Mouse (Mus musculus) limb, embryonic 11.5 days (tissue): ENCODE results near the gene Gsk3a. TPM values are rescaled to one million over a fixed set of nuclear protein-coding genes. Genes with fewer than 3 reads are reported as not detected.

ENCODE experiments used
- ATAC-seq: fragments of 200-750 bp; cut with Nextera tagmentation; 2 replicates; pipeline ENCODE4 v1.8.0; 2017; ENCODE audit warnings: low read depth; ENCODE audit not compliant: insufficient number of reproducible peaks, low FRiP score, low TSS enrichment
- DNase-seq: peaks from one replicate; pipeline ENCODE4 v3.0.0-alpha.2; 2015; ENCODE audit warnings: low spot score
- H3K27ac ChIP-seq: fragments of 300-500 bp; sonication (generic); replicated peaks from 2 replicates; pipeline ENCODE4 v1.5.1; 2014; ENCODE audit warnings: low read depth, mild to moderate bottlenecking, low read length
- H3K27me3 ChIP-seq: fragments of 300-500 bp; sonication (generic); 2 replicates; pipeline ENCODE4 v1.6.1; 2014; ENCODE audit warnings: mild to moderate bottlenecking, low read length, mixed read lengths; ENCODE audit not compliant: control insufficient read depth, insufficient read depth
- H3K36me3 ChIP-seq: fragments of 300-500 bp; sonication (generic); 2 replicates; pipeline ENCODE4 v1.6.1; 2014; ENCODE audit warnings: mild to moderate bottlenecking, low read length, moderate library complexity, mixed read lengths; ENCODE audit not compliant: control insufficient read depth, insufficient read depth
- H3K4me1 ChIP-seq: fragments of 300-500 bp; sonication (generic); 2 replicates; pipeline ENCODE4 v1.6.1; 2014; ENCODE audit warnings: low read length, mixed read lengths; ENCODE audit not compliant: control insufficient read depth, insufficient read depth
- H3K4me2 ChIP-seq: fragments of 300-500 bp; sonication (generic); 2 replicates; pipeline ENCODE4 v1.6.1; 2014; ENCODE audit warnings: low read depth, mild to moderate bottlenecking, moderate library complexity; ENCODE audit not compliant: severe bottlenecking
- H3K4me3 ChIP-seq: fragments of 300-500 bp; sonication (generic); 2 replicates; pipeline ENCODE4 v1.5.1; 2014; ENCODE audit warnings: low read depth, low read length
- H3K9ac ChIP-seq: fragments of 300-500 bp; sonication (generic); 2 replicates; pipeline ENCODE4 v1.6.1; 2014; ENCODE audit warnings: mild to moderate bottlenecking, low read length
- H3K9me3 ChIP-seq: fragments of 300-500 bp; sonication (generic); 2 replicates; pipeline ENCODE4 v1.6.1; 2016; ENCODE audit warnings: low read length; ENCODE audit not compliant: control insufficient read depth
- WGBS: fragments of 180-500 bp; shearing (Covaris S2); extraction: QIAGEN DNeasy Blood & Tissue Kit; methylation state at CpG from one replicate; pipeline ENCODE4 v1.1.7; 2014; 5-methylcytosine and 5-hydroxymethylcytosine counted together
- polyA plus RNA-seq: library from polyadenylated mRNA; unstranded; fragments of >200 nt; fragmentation: Nextera tagmentation; extraction: Ambion mirVana; gene quantifications from 2 replicates; pipeline ENCODE4 v1.2.1, GENCODE M21; 2014

The Gsk3a gene
- polyA plus RNA-seq, 1 experiment from 2014 or later, result 17.3 TPM

DNA sequence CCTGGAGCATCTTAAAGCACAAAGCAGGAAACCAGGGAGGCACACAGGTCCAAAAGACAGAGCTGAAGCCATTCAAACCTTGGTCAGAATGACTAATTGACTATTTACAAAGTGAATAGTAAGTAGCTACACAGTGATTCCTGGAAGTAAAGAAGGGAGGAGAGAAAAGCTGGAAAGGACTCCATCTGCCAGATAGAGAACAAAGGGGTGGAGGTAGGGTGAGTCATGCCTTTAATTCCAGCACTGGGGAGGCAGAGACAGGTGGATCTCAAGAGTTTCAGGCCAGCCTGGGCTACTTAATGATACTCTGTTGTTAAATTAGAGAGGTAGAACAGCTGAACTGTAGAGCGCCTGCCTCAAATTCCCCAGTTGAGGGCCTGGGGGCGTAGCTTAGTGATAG is 23.5 kb downstream of the Gsk3a start:
- Histone ChIP-seq H3K9me3 (no peaks in the 10 kb centered on the region), H3K36me3 (peaks cover 5% of the 10 kb centered on the region; the same call in 1 of the 2 replicates), H3K4me1 (peaks cover 6% of the 10 kb centered on the region), H3K4me3 (no peak overlapping the region), H3K9ac (no peak overlapping the region), H3K4me2 (no peak overlapping the region), H3K27ac (no peak overlapping the region), H3K27me3 (no peaks in the 10 kb centered on the region)
- DNase-seq, result no peak
- ATAC-seq, result no peak
- 82% methylated on average over 2 of the region's 2 CpGs for WGBS

DNA sequence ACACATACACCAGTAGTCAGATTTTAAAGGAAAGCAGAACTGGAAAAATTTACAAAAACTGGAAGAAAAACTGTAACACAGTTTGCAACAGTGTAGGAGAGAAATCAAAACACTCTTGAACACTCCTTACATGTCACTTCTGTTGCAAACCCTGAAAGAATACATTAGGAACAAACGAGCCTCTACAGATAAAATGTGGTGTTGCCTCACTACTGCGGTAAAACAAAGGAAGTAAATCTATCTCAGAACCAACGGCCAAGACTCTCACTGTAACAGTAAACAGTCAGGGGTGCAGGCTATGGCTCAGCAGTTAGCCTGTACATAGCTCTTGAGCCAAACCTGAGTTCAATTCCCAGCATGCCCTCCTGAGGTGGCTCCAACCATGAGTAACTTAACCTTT is 24.6 kb downstream of the Gsk3a start:
- H3K27ac ChIP-seq, result no peak overlapping the region
- 87% methylated on average over 3 of the region's 3 CpGs for WGBS

DNA sequence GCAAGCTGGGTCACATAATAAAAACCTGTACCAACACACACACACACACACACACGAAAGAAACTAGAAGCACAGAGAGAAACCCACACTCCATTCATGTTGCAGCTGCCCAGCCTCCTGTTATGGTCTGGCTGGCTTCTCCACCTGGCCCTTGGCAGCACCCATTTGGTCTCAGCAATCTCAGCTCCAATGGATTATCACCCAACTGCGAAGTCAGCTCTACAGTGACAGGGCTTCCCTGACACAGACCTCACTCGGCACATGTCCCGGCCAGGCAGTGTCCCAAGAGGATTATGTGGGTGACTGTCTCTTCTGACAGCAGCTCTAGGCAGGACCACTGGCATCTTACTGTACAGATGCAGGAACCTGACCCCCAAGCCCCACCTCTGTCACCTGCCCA is 27.2 kb downstream of the Gsk3a start:
- Histone ChIP-seq H3K27me3 (no peaks in the 10 kb centered on the region), H3K4me2 (no peak overlapping the region), H3K27ac (no peak overlapping the region), H3K4me1 (no peaks in the 10 kb centered on the region), H3K4me3 (no peak overlapping the region), H3K9ac (no peak overlapping the region), H3K36me3 (peaks cover 8% of the 10 kb centered on the region; the same call in 1 of the 2 replicates), H3K9me3 (no peaks in the 10 kb centered on the region)
- WGBS, result 63% methylated on average over 4 of the region's 4 CpGs
- DNase-seq (no peak), ATAC-seq (no peak)

More for the DNA sequence above, 24.6 kb downstream of the Gsk3a start:
- Histone ChIP-seq H3K4me1 (no peaks in the 10 kb centered on the region), H3K4me2 (no peak overlapping the region), H3K9ac (no peak overlapping the region), H3K27me3 (no peaks in the 10 kb centered on the region), H3K9me3 (no peaks in the 10 kb centered on the region), H3K4me3 (no peak overlapping the region), H3K36me3 (peaks cover 5% of the 10 kb centered on the region; the same call in 1 of the 2 replicates)
- ATAC-seq, result no peak
- no peak for DNase-seq

DNA sequence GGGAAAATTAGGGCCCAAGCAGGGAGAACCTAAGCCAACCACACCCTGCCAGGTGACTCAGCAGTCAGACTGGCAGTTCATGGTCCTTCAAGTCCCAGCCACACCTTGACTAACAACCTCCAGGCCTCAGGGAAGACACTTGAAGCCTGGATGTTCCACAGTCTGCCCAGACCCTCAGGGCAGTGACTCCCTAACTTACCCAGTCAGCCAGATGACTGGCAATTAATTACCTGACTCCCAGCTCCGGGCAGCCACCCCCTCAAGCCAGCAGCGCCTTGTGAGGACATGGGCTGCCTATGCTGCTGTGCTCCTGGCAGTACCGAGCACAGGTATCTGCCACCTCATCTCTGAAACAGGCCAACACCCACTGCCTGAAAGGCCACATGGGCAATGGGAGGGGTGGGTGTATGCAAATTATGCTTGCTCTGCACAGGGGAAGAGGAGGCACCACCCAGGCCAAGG is 28.5 kb downstream of the Gsk3a start:
- H3K9ac ChIP-seq, result no peak overlapping the region
- no peak for DNase-seq
- H3K36me3 ChIP-seq, result peaks cover 8% of the 10 kb centered on the region; the same call in 1 of the 2 replicates
- no peak overlapping the region for H3K4me3 ChIP-seq
- no peaks in the 10 kb centered on the region for H3K9me3 ChIP-seq
- no peak overlapping the region for H3K27ac ChIP-seq
- no peak overlapping the region for H3K4me2 ChIP-seq
- H3K4me1 ChIP-seq, result no peaks in the 10 kb centered on the region
- no peaks in the 10 kb centered on the region for H3K27me3 ChIP-seq
- ATAC-seq, result no peak
- 59% methylated on average over 3 of the region's 3 CpGs for WGBS

DNA sequence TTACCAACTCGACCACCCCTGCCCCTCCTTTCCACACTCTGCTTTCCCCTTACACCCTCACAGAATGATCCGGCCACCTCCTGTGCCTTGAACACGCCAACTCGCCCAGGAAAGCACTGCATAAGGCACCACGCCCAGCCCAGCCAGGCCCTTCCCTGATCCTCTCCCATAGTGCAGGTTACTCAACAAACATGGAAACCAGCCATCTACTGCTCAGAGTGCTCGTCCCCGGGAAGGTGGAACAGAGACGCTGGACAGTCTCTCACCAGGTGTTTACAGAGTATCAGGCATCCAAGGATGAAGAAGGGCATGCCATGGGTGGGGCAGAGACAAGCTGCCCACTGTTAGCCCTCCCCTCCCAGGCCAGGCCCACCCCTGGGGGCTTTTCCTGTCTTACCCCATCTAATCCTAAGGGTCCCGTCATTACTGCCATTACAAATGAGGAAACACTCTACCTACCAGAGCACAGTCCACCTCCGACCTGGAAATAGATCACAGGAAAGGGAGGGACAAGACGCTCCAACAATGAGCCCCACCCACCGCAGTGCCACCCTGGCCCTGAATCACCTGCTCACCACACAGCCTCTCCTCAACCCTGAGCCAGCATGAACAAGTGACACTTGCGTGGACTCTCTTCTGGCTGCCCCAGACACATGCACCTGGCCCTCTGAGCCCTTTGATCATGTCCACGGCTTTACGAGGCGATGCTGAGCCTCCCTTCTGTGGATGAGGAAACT is 31.4 kb downstream of the Gsk3a start:
- Histone ChIP-seq H3K9me3 (no peaks in the 10 kb centered on the region), H3K9ac (no peak overlapping the region), H3K36me3 (peaks cover 8% of the 10 kb centered on the region; the same call in 1 of the 2 replicates), H3K27me3 (no peaks in the 10 kb centered on the region), H3K4me1 (no peaks in the 10 kb centered on the region), H3K4me3 (no peak overlapping the region), H3K27ac (no peak overlapping the region), H3K4me2 (no peak overlapping the region)
- DNase-seq (no peak), ATAC-seq (no peak)
- WGBS, result 86% methylated on average over 16 of the region's 16 CpGs

DNA sequence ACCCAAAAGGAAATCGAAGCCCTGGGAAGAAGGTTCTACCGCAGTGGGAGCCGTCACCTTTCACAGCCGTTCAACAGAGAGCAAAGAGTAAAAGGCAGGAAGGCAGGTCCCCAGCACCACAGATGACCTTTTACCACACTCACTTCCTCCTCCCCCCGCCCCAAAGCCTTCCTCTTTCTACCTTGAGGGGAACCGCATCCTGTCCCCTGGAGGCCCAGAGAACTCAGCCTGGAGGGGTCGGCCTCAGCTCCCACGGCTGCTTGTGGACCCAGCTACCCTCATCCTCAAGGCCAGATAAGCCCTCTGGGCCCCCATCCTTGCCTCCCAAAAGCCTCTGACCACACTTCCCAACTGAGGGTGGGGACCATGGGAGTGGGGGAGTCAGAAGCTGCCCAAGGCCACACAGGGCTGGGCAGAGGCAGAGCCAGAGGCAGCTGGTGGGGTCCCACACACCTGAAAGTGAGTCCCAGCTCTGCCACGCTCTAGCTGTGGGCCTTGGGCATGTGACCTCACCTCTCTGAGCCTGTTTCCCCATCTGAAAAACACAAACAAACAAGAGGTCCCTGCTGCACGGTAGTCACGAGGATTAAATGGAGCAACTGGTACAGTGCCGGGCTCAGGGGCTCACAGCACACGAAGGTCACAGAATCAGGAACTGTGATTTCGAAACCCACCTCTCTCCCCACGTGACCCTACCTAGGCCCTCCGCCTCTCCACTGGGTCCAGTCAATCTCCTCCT is 32.1 kb downstream of the Gsk3a start:
- Histone ChIP-seq H3K4me1 (no peaks in the 10 kb centered on the region), H3K27me3 (no peaks in the 10 kb centered on the region), H3K9me3 (no peaks in the 10 kb centered on the region), H3K36me3 (peaks cover 5% of the 10 kb centered on the region; the same call in 1 of the 2 replicates), H3K9ac (no peak overlapping the region), H3K27ac (no peak overlapping the region), H3K4me3 (no peak overlapping the region), H3K4me2 (no peak overlapping the region)
- ATAC-seq (no peak), DNase-seq (no peak)
- WGBS, result 82% methylated on average over 16 of the region's 16 CpGs

DNA sequence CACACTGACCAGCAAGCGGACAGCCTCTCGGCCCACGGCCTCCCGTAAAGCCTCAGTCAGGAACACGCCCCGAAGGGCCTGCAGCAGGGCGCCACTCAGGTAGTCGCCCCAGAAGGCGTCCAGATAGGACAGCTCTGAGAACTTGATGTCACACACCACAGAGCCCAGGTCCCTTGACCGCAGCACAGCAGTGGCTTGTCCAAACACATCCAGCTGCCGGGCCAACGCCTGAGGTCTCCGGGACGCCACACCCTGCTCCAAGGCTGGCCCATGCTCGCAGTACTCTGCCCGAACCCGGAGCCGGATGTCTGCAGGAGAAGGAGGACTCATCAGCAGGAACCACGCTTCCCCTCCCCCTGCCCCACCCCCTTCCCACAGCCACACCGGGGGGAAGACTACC is 34.0 kb downstream of the Gsk3a start:
- WGBS, result 87% methylated on average over 16 of the region's 20 CpGs
- no peak for ATAC-seq
- H3K27me3 ChIP-seq, result no peaks in the 10 kb centered on the region
- H3K4me3 ChIP-seq, result no peak overlapping the region
- H3K27ac ChIP-seq, result no peak overlapping the region
- H3K4me1 ChIP-seq, result no peaks in the 10 kb centered on the region
- H3K4me2 ChIP-seq, result no peak overlapping the region
- no peak overlapping the region for H3K9ac ChIP-seq
- 0 out of 2 replicates have a peak, but pooled peaks cover 5% of the 10 kb centered on the region for H3K36me3 ChIP-seq
- no peaks in the 10 kb centered on the region for H3K9me3 ChIP-seq
- DNase-seq, result no peak

DNA sequence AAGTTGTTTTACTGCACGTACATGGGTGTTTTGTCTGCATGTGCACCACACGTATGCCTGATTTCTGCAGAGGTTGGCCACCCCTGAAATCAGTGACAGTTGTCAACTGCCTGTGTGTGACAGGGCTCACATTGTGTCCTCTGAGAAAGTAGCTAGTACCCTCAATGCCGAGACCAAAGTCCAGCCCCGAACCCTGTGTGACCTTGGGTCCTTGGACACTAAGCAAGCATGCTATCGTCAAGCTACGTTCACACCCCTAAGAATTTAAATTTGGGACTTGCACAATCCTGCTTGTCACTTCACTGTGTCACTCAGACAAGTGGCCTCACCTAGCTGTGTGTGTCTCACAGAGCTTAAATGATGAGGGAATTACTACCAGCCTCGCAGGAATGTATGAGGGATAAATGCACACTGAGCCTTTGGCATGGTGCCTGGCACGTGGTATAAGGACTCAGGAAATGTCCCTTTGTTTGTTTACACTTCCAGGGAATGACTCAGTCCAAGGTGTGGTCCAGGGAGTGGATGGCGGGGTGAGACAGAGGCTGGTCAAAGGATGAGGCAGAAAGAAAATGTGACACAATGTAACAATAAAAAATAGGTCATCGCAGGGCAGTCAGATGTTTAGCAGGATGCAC is 40.1 kb downstream of the Gsk3a start:
- Histone ChIP-seq H3K36me3 (no peaks in the 10 kb centered on the region), H3K4me1 (no peaks in the 10 kb centered on the region), H3K4me3 (no peak overlapping the region), H3K9ac (no peak overlapping the region), H3K4me2 (no peak overlapping the region), H3K9me3 (no peaks in the 10 kb centered on the region), H3K27me3 (no peaks in the 10 kb centered on the region), H3K27ac (no peak overlapping the region)
- ATAC-seq (no peak), DNase-seq (no peak)
- WGBS, result 75% methylated on average over 10 of the region's 10 CpGs
